ENCODE assay signal across 8 mouse cellular contexts in genomic region chr15:79357974-79358690, GRCm38 (mm10). TPM values are rescaled to one million over a fixed set of nuclear protein-coding genes. Genes with fewer than 3 reads are reported as not detected.
DNase-seq lines count a peak whose midpoint lies in the region; ATAC-seq lines count a peak whose summit lies in the region.

No protein-coding gene starts in this region.

- no peak overlapping the region for H3K27ac ChIP-seq in forebrain, embryonic 11.5 days (ENCODE audit: low read depth, low read length)
- H3K27ac ChIP-seq in midbrain, embryonic 14.5 days (replicated peaks; ENCODE audit: low read depth, low read length) = no peak overlapping the region

- no peaks in the 10 kb centered on the region; the same call in 1 of the 2 replicates for H3K36me3 ChIP-seq in forebrain, embryonic 11.5 days (ENCODE audit: control insufficient read depth, insufficient read depth, low read length)
- peaks cover 24% of the 10 kb centered on the region for H3K36me3 ChIP-seq in midbrain, embryonic 14.5 days (ENCODE audit: control insufficient read depth, insufficient read depth, low read length)

- WGBS in forebrain, embryonic 11.5 days = 41% methylated on average over 12 of the region's 12 CpGs
- WGBS in midbrain, embryonic 14.5 days = 29% methylated on average over 12 of the region's 12 CpGs

- 0 out of 2 replicates have a peak, but pooled peaks have one; percentile 43 for ATAC-seq in forebrain, embryonic 11.5 days (replicated peaks; ENCODE audit: low FRiP score)
- no peak for ATAC-seq in midbrain, embryonic 14.5 days (ENCODE audit: low FRiP score, low TSS enrichment)

- peak overlapping the region; percentile 43; the same call in 1 of the 2 replicates for H3K4me3 ChIP-seq in forebrain, embryonic 11.5 days (ENCODE audit: low read depth, low read length)
- H3K4me3 ChIP-seq in midbrain, embryonic 14.5 days (replicated peaks; ENCODE audit: low read depth, low read length) = peak overlapping the region; percentile 44; the same call in 1 of the 2 replicates

- peaks cover 7% of the 10 kb centered on the region for H3K27me3 ChIP-seq in forebrain, embryonic 11.5 days (ENCODE audit: control insufficient read depth, insufficient read depth, low read length)
- H3K27me3 ChIP-seq in midbrain, embryonic 14.5 days (ENCODE audit: control insufficient read depth, insufficient read depth, low read length) = peaks cover 24% of the 10 kb centered on the region

- no peak overlapping the region for H3K9ac ChIP-seq in forebrain, embryonic 11.5 days (ENCODE audit: low read length)
- no peak overlapping the region; the same call in 1 of the 2 replicates for H3K9ac ChIP-seq in midbrain, embryonic 14.5 days (replicated peaks; ENCODE audit: low read length)

- peak overlapping the region; percentile 91 for H3K4me2 ChIP-seq in forebrain, embryonic 11.5 days (ENCODE audit: low read depth, low read length, severe bottlenecking)
- H3K4me2 ChIP-seq in midbrain, embryonic 14.5 days (ENCODE audit: low read length) = peak overlapping the region; percentile 95

- DNase-seq in adrenal gland, postnatal 14 days = peak; percentile 17
- no peak for DNase-seq in adrenal gland, postnatal 25 days
- no peak for DNase-seq in forebrain, embryonic 11.5 days (ENCODE audit: low spot score)
- DNase-seq in kidney, adult 9 months = peak; percentile 36
- DNase-seq in midbrain, embryonic 14.5 days = no peak
- no peak for DNase-seq in right cerebral cortex, adult 18-20 months
- no peak for DNase-seq in spleen, postnatal 36 days (ENCODE audit: low spot score in 2 of 2)
- DNase-seq in gastrocnemius, adult 8-10 months (ENCODE audit: low spot score in 2 of 2) = no peak

- no peaks in the 10 kb centered on the region; the same call in 1 of the 2 replicates for H3K4me1 ChIP-seq in forebrain, embryonic 11.5 days (replicated peaks; ENCODE audit: control insufficient read depth, insufficient read depth, low read length)
- peaks cover 9% of the 10 kb centered on the region; the same call in 1 of the 2 replicates for H3K4me1 ChIP-seq in midbrain, embryonic 14.5 days (ENCODE audit: control insufficient read depth, insufficient read depth, low read length)

- H3K9me3 ChIP-seq in forebrain, embryonic 11.5 days (ENCODE audit: control insufficient read depth, low read length) = no peaks in the 10 kb centered on the region
- no peaks in the 10 kb centered on the region for H3K9me3 ChIP-seq in midbrain, embryonic 14.5 days (ENCODE audit: control insufficient read depth, low read length)

RNA-seq across cellular contexts. Expression of gene Maff, which starts 11.7 kb away (rescaled TPM):
- total RNA-seq in adrenal gland, postnatal 14 days (2021) = 6.2 and 7.4 TPM in 2 replicates
- total RNA-seq in adrenal gland, postnatal 25 days (2021) = 2.2 and 3.1 TPM in 2 replicates
- polyA plus RNA-seq in forebrain, embryonic 11.5 days (2014; fragmentation: Nextera tagmentation; extraction: Ambion mirVana) = 1.5 TPM in 2 replicates
- polyA plus RNA-seq in midbrain, embryonic 14.5 days (2014; fragmentation: Nextera tagmentation; extraction: Ambion mirVana) = 1.0 and 1.2 TPM in 2 replicates
- 1 to 10 TPM; 2.4 to 6.3 (median 4.3) TPM for total RNA-seq in gastrocnemius, adult 8-10 months (2022)

RNA-seq across cellular contexts. Expression of gene Pla2g6, which starts 29.9 kb away (rescaled TPM):
- total RNA-seq in adrenal gland, postnatal 14 days (2021) = 22.1 and 26.0 TPM in 2 replicates
- total RNA-seq in adrenal gland, postnatal 25 days (2021) = 28.4 and 31.9 TPM in 2 replicates
- polyA plus RNA-seq in forebrain, embryonic 11.5 days (2014; fragmentation: Nextera tagmentation; extraction: Ambion mirVana) = 20.8 and 22.3 TPM in 2 replicates
- 26.0 and 28.2 TPM in 2 replicates for polyA plus RNA-seq in midbrain, embryonic 14.5 days (2014; fragmentation: Nextera tagmentation; extraction: Ambion mirVana)
- 10 to 100 TPM; 17.3 to 22.2 (median 18.0) TPM for total RNA-seq in gastrocnemius, adult 8-10 months (2022)

RNA-seq across cellular contexts. Expression of gene Tmem184b, which starts 45.2 kb away (rescaled TPM):
- 45.2 and 48.0 TPM in 2 replicates for total RNA-seq in adrenal gland, postnatal 14 days (2021)
- 47.1 and 54.5 TPM in 2 replicates for total RNA-seq in adrenal gland, postnatal 25 days (2021)
- 52.3 and 55.2 TPM in 2 replicates for polyA plus RNA-seq in forebrain, embryonic 11.5 days (2014; fragmentation: Nextera tagmentation; extraction: Ambion mirVana)
- 32.2 and 36.6 TPM in 2 replicates for polyA plus RNA-seq in midbrain, embryonic 14.5 days (2014; fragmentation: Nextera tagmentation; extraction: Ambion mirVana)
- total RNA-seq in gastrocnemius, adult 8-10 months (2022) = 10 to 100 TPM; 18.6 to 28.1 (median 21.8) TPM

Comparison
In these comparisons a context has a peak if more than half of its experiments do, and no peak if none do; other contexts are left out.
1. DNase-seq: peak in adrenal gland, postnatal 14 days (single experiment) and kidney, adult 9 months (single experiment); none in adrenal gland, postnatal 25 days (single experiment), forebrain, embryonic 11.5 days (single experiment), midbrain, embryonic 14.5 days (single experiment), right cerebral cortex, adult 18-20 months (single experiment), spleen, postnatal 36 days (0 of 2) and gastrocnemius, adult 8-10 months (0 of 2).